Mouse (Mus musculus) spleen, adult 10 weeks (tissue): ENCODE results near the gene Dyrk4. TPM values are rescaled to one million over a fixed set of nuclear protein-coding genes. Genes with fewer than 3 reads are reported as not detected.

Source experiments
- polyA plus RNA-seq: library from polyadenylated mRNA; stranded (reverse); fragments of 350-450 nt; fragmentation: Illumina TruSeq; extraction: RNeasy Lipid Tissue Mini Kit (QIAGEN cat#74804); gene quantifications from one replicate; pipeline ENCODE4 v1.2.3, GENCODE M21; 2015; ENCODE audit warnings: low replicate concordance; ENCODE audit not compliant: insufficient read depth

Gene Dyrk4
- polyA plus RNA-seq, result 0.66 TPM

GRCm38 (mm10) chr6:126921111-126921881 is at the start of gene Dyrk4:
Dyrk4 (minus strand) TSS chr6:126921839.

GRCm38 (mm10) chr6:126939487-126940171 is 18.0 kb upstream of the Dyrk4 start, which contains the start of the genes Rad51ap1 and D6Wsu163e:
Rad51ap1 (minus strand) TSS chr6:126939587.
D6Wsu163e (plus strand) TSS chr6:126939962.

GRCm38 (mm10) chr6:126852881-126853280 is 68.8 kb downstream of the Dyrk4 start, which contains the start of gene Akap3:
Akap3 (plus strand) TSS chr6:126853098.

GRCm38 (mm10) chr6:126848712-126849704 is 72.6 kb downstream of the Dyrk4 start, which contains the start of gene Ndufa9:
Ndufa9 (minus strand) TSS chr6:126849136.

Other genes with a start within 250 kb of the Dyrk4 start
- 0.43 TPM for gene Kcna6, start 181.2 kb downstream of the Dyrk4 start, polyA plus RNA-seq
- gene Ndufa9, start 72.7 kb downstream of the Dyrk4 start, polyA plus RNA-seq, result 87.6 TPM
- not detected for gene Akap3, start 68.7 kb downstream of the Dyrk4 start, polyA plus RNA-seq
- 13.6 TPM for gene Rad51ap1, start 17.7 kb upstream of the Dyrk4 start, polyA plus RNA-seq
- gene D6Wsu163e, start 18.1 kb upstream of the Dyrk4 start, polyA plus RNA-seq, result 32.3 TPM
- not detected for gene Fgf6, start 93.7 kb upstream of the Dyrk4 start, polyA plus RNA-seq
- gene Fgf23, start 151.1 kb upstream of the Dyrk4 start, polyA plus RNA-seq, result not detected
- 9.0 TPM for gene Tigar, start 187.7 kb upstream of the Dyrk4 start, polyA plus RNA-seq
- gene Ccnd2, start 230.4 kb upstream of the Dyrk4 start, polyA plus RNA-seq, result 79.2 TPM